Mouse (Mus musculus): ENCODE results near the gene Rgs14. TPM values are rescaled to one million over a fixed set of nuclear protein-coding genes. Genes with fewer than 3 reads are reported as not detected.

The Rgs14 gene
- polyA plus RNA-seq, 1 experiment from 2014 or later = 1.8 TPM

DNA sequence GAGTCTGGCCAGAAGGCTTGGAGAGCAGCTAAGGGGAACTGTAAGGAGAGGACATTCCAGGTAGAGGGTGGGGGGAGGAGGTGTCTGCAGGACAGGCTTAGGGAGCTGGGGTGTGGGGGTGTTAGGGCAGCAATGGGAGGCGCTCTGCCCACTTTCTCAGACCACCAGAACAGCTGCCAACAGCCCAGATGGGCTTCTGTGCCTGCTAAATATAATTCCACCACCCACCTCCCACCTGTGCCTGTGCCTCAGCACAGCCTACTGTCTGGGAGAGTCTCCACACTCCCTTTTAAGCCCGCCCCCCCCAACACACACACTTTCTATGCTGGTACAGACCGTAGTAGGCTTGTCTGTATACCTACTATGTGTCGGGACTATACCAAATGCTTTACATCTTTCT is 12.3 kb downstream of the Rgs14 start:
- Histone ChIP-seq H3K27me3 (0 out of 2 replicates have a peak, but pooled peaks cover 7% of the 10 kb centered on the region), H3K4me1 (replicated peaks) (no peaks in the 10 kb centered on the region), H3K36me3 (no peaks in the 10 kb centered on the region), H3K4me2 (no peak overlapping the region), H3K4me3 (replicated peaks) (no peak overlapping the region), H3K27ac (no peak overlapping the region), H3K9me3 (replicated peaks) (no peaks in the 10 kb centered on the region), H3K9ac (no peak overlapping the region)
- ATAC-seq (ENCODE audit: low read depth) (no peak), DNase-seq (no peak)
- 72% methylated on average over 4 of the region's 4 CpGs for WGBS (ENCODE audit: insufficient replicate concordance)

- no peak overlapping the region for H3K9ac ChIP-seq
- peak overlapping the region; percentile 65 for H3K27ac ChIP-seq
- DNase-seq (no peak), ATAC-seq (ENCODE audit: low read depth) (peak; percentile 42; the same call in 1 of the 2 replicates)
- peaks cover 5% of the 10 kb centered on the region; the same call in 1 of the 2 replicates for H3K27me3 ChIP-seq
- H3K4me2 ChIP-seq = no peak overlapping the region
- 57% methylated on average over 3 of the region's 3 CpGs for WGBS (ENCODE audit: insufficient replicate concordance)
- no peak overlapping the region for H3K4me3 ChIP-seq (replicated peaks)
- H3K9me3 ChIP-seq (replicated peaks) = no peaks in the 10 kb centered on the region
- no peaks in the 10 kb centered on the region; the same call in 1 of the 2 replicates for H3K4me1 ChIP-seq (replicated peaks)
- no peaks in the 10 kb centered on the region for H3K36me3 ChIP-seq
Observed at GRCm38 (mm10) chr13:55390644-55391043, 21.1 kb downstream of the Rgs14 start.

GRCm38 (mm10) chr13:55391626-55392029 is 22.1 kb downstream of the Rgs14 start:
- no peaks in the 10 kb centered on the region for H3K9me3 ChIP-seq (replicated peaks)
- DNase-seq (no peak), ATAC-seq (ENCODE audit: low read depth) (peak; percentile 65)
- no peak overlapping the region for H3K4me2 ChIP-seq
- H3K36me3 ChIP-seq = no peaks in the 10 kb centered on the region
- H3K9ac ChIP-seq = no peak overlapping the region
- peaks cover 10% of the 10 kb centered on the region; the same call in 1 of the 2 replicates for H3K27me3 ChIP-seq
- H3K4me3 ChIP-seq (replicated peaks) = no peak overlapping the region
- H3K27ac ChIP-seq = peak overlapping the region; percentile 71
- no peaks in the 10 kb centered on the region; the same call in 1 of the 2 replicates for H3K4me1 ChIP-seq (replicated peaks)
- WGBS (ENCODE audit: insufficient replicate concordance) = 43% methylated on average over 1 of the region's 1 CpGs

DNA sequence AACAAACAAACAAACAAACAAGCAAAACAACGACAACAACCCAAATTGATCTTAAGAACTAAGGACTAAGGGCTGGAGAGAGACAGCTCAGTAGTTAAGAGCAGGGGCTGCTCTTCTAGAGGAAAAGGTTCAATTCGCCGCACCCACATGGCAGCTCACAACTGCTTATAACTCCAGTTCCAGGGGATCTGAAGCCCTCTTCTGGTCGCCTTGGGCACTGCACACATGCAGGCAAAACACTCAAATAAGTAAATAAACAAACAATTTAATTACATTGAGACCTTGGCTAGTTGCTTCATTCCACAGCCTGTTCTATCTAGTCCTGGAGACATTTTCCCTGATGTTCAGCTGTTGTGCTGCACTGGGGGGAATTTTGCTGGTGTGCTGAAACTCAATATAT is 23.4 kb downstream of the Rgs14 start:
- ATAC-seq (ENCODE audit: low read depth) (no peak), DNase-seq (no peak)
- Histone ChIP-seq H3K27ac (peak overlapping the region; percentile 71; the same call in 1 of the 2 replicates), H3K27me3 (peaks cover 17% of the 10 kb centered on the region), H3K36me3 (no peaks in the 10 kb centered on the region), H3K4me3 (replicated peaks) (no peak overlapping the region), H3K4me2 (no peak overlapping the region), H3K9ac (no peak overlapping the region), H3K4me1 (replicated peaks) (no peaks in the 10 kb centered on the region; the same call in 1 of the 2 replicates), H3K9me3 (replicated peaks) (no peaks in the 10 kb centered on the region)
- WGBS (ENCODE audit: insufficient replicate concordance) = 51% methylated on average over 4 of the region's 4 CpGs

DNA sequence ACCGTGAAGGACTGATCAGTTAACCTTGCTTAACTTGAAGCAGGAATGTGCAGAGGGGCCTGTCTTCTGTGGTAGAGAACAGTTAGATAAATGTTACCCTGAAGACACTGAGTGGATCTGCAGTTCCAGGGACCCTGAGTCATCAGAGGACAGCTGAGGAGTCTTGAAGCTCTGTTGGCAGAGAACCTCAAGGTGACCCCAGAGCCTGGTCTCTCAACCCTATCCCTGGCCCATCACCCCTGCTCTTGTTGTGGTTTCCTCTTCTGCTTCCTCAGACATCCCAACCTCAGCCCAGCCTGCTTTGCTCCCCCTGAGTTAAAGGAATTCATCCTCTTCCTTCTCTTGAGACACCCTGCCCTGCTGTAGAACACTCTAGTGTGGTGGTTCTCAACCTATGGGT is 28.6 kb downstream of the Rgs14 start, which contains the start of gene Slc34a1:
Gene Slc34a1, plus strand, starts transcription at position 100 of the 400 bp plus-strand sequence.
- 50% methylated on average over 1 of the region's 1 CpGs for WGBS (ENCODE audit: insufficient replicate concordance)
- ATAC-seq (ENCODE audit: low read depth) = no peak
- no peaks in the 10 kb centered on the region for H3K9me3 ChIP-seq (replicated peaks)
- no peak within 1 kb of the TSS for H3K4me2 ChIP-seq
- no peaks in the 10 kb centered on the region for H3K4me1 ChIP-seq (replicated peaks)
- no peak within 1 kb of the TSS for H3K4me3 ChIP-seq (replicated peaks)
- no peaks in the 10 kb centered on the region for H3K36me3 ChIP-seq
- DNase-seq = no peak
- no peak within 1 kb of the TSS for H3K27ac ChIP-seq
- peaks cover 52% of the 10 kb centered on the region for H3K27me3 ChIP-seq
- no peak within 1 kb of the TSS for H3K9ac ChIP-seq

DNA sequence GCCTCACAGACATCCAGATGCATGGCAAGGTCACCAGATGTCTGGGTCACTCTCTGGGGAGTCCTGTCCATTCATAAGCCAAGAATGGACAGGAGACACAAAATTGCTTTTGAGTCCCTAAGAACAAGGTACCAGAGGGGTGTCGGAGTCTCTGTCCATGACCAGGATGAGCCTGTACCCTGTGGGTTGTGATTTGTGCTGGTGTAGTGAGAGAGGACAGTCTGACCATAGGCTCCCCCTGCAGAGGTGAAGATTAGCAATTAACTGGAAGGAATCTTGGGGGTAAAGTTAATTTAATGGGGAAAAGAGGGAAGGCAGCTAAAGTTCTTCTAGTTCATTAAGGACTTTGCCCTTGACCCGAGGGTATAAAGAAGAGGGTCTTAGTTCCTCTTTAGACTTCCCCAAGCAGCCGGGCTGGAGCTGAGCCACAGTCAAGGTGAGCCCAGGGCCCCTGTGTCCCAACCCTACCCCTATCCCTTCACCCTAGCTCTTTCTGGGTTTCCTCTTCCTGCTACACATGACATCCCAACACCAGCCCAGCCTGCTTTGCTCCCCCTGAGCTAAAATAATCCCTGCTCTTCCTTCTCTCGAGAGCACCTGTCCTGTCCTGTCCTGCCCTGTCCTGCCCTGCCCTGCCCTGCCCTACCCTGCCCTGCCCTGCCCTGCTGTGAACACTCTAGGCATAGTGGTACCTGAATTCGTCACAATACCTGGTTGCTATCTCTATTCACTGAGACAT is 29.9 kb downstream of the Rgs14 start:
- no peak for ATAC-seq (ENCODE audit: low read depth)
- H3K27ac ChIP-seq = no peak overlapping the region
- DNase-seq = no peak
- H3K9me3 ChIP-seq (replicated peaks) = no peaks in the 10 kb centered on the region
- WGBS (ENCODE audit: insufficient replicate concordance) = 24% methylated on average over 5 of the region's 5 CpGs
- no peak overlapping the region for H3K9ac ChIP-seq
- no peaks in the 10 kb centered on the region for H3K4me1 ChIP-seq (replicated peaks)
- peaks cover 64% of the 10 kb centered on the region for H3K27me3 ChIP-seq
- H3K36me3 ChIP-seq = no peaks in the 10 kb centered on the region
- no peak overlapping the region for H3K4me3 ChIP-seq (replicated peaks)
- H3K4me2 ChIP-seq = no peak overlapping the region

GRCm38 (mm10) chr13:55400039-55400346 is 30.5 kb downstream of the Rgs14 start:
- 64% methylated on average over 1 of the region's 1 CpGs for WGBS (ENCODE audit: insufficient replicate concordance)
- DNase-seq = no peak
- H3K9me3 ChIP-seq (replicated peaks) = no peaks in the 10 kb centered on the region

DNA sequence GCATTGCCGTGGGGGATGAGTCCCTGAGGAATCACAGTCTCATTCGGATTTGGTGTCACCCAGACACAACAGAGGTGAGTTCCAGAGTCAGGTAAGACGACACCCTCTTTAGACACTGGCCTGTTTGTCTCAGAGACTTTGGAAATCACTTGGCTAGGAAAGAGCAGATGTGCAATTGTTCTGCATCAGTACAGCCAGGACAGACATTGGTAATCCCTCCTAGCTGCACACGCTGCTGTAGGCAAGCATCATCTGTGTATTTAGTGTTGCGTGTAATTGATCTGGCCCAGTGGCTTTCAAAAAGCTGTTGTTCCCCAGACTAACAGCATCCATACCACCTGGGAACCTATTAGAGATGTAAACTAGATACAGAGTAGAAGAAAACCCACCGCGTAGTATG is 33.7 kb downstream of the Rgs14 start:
- Histone ChIP-seq H3K4me3 (replicated peaks) (no peak overlapping the region), H3K9ac (no peak overlapping the region), H3K36me3 (no peaks in the 10 kb centered on the region), H3K27me3 (peaks cover 82% of the 10 kb centered on the region), H3K9me3 (replicated peaks) (no peaks in the 10 kb centered on the region), H3K27ac (no peak overlapping the region), H3K4me1 (replicated peaks) (no peaks in the 10 kb centered on the region), H3K4me2 (no peak overlapping the region)
- 63% methylated on average over 7 of the region's 7 CpGs for WGBS (ENCODE audit: insufficient replicate concordance)
- DNase-seq (no peak), ATAC-seq (ENCODE audit: low read depth) (no peak)

More at GRCm38 (mm10) chr13:55400039-55400346, 30.5 kb downstream of the Rgs14 start:
- Histone ChIP-seq H3K4me2 (no peak overlapping the region), H3K27me3 (peaks cover 65% of the 10 kb centered on the region), H3K4me3 (replicated peaks) (no peak overlapping the region), H3K36me3 (no peaks in the 10 kb centered on the region), H3K4me1 (replicated peaks) (no peaks in the 10 kb centered on the region), H3K27ac (no peak overlapping the region), H3K9ac (no peak overlapping the region)
- ATAC-seq (ENCODE audit: low read depth) = no peak

DNA sequence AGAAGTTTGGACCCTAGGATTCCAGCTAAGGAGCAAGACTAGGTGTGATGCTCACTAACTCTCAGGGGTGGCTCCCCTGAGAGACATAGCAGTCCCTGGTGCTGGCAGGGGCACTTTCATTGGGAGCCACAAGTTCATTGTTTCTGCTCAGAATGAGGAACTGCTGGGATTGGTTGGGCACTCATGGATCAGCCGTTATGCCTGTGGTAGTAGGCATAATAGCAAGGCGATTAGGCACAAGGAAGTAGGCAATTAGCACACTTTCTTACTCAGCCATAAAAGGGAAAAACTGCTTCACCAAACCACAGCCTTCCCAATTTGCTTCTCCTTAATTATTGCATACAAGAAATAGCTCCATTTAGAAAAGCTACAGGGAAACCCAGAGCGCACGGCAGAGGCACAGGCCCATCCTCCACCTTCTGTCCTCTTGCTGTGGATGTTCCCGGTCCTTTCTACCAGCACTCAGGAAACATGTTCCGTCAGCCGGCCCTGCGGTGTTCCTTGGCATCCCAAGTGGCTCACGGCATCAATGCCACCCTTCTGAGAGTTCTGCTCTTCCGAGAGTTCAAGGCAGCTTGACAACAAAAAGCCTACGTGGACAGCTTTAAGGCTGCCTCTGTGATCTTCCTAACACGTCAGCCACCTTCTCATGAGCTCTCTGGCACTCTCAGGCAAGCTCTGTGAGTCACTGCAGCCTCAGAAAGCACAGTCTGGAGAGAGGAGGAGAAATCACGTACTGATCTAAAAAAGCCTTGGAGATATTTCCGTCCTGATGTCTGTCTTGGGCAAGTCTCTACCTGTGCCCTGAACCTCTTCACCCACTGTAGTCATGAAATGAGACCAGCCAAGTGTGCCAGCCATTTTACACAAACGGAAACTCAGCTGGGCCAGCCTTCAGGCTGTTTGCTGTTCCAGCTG is 34.7 kb downstream of the Rgs14 start:
- Histone ChIP-seq H3K27me3 (peaks cover 86% of the 10 kb centered on the region), H3K4me3 (replicated peaks) (no peak overlapping the region), H3K36me3 (no peaks in the 10 kb centered on the region), H3K4me2 (no peak overlapping the region), H3K9ac (no peak overlapping the region), H3K9me3 (replicated peaks) (no peaks in the 10 kb centered on the region), H3K27ac (no peak overlapping the region), H3K4me1 (replicated peaks) (no peaks in the 10 kb centered on the region)
- 55% methylated on average over 15 of the region's 15 CpGs for WGBS (ENCODE audit: insufficient replicate concordance)
- ATAC-seq (ENCODE audit: low read depth) = no peak
- no peak for DNase-seq

- 9% methylated on average over 11 of the region's 11 CpGs for WGBS (ENCODE audit: insufficient replicate concordance)
- Histone ChIP-seq H3K36me3 (no peaks in the 10 kb centered on the region), H3K9me3 (replicated peaks) (no peaks in the 10 kb centered on the region), H3K27me3 (peaks cover 89% of the 10 kb centered on the region), H3K4me3 (replicated peaks) (no peak overlapping the region), H3K4me2 (no peak overlapping the region), H3K27ac (no peak overlapping the region), H3K4me1 (replicated peaks) (no peaks in the 10 kb centered on the region), H3K9ac (no peak overlapping the region)
- DNase-seq = peak; percentile 45
- peak; percentile 50; the same call in 1 of the 2 replicates for ATAC-seq (ENCODE audit: low read depth)
Observed at GRCm38 (mm10) chr13:55404853-55405782, 35.6 kb downstream of the Rgs14 start.

Data from liver, embryonic 13.5 days (tissue).